Mouse (Mus musculus): ENCODE measurements around the gene Klhl30. TPM values are rescaled to one million over a fixed set of nuclear protein-coding genes. Genes with fewer than 3 reads are reported as not detected.

The Klhl30 gene
- total RNA-seq (2023) = not detected

GRCm38 (mm10) chr1:91350841-91351240 is at the start of gene Klhl30:
Gene Klhl30 (plus strand): TSS chr1:91351016.

GRCm38 (mm10) chr1:91321760-91322438 is 28.9 kb upstream of the Klhl30 start, which contains the start of gene Espnl:
Gene Espnl (plus strand): TSS chr1:91322075.

GRCm38 (mm10) chr1:91366215-91367108 is 15.6 kb downstream of the Klhl30 start, which contains the start of gene Erfe:
Gene Erfe (plus strand): TSS chr1:91366430.

GRCm38 (mm10) chr1:91398260-91399062 is 47.6 kb downstream of the Klhl30 start, which contains the start of gene Ilkap:
Gene Ilkap (minus strand): TSS chr1:91398815.

Other genes with a start within 250 kb of the Klhl30 start
- gene Rbm44, start 205.9 kb upstream of the Klhl30 start, total RNA-seq (2023) = under 1 TPM; 0.18 to 0.58 TPM
- gene Ramp1, start 171.2 kb upstream of the Klhl30 start, total RNA-seq (2023) = 10 to 100 TPM; 40.2 to 40.8 TPM
- gene Ube2f, start 100.7 kb upstream of the Klhl30 start, total RNA-seq (2023) = 100 to 1,000 TPM; 155 to 183 TPM
- 10 to 100 TPM; 20.5 to 22.1 TPM for gene Scly, start 52.7 kb upstream of the Klhl30 start, total RNA-seq (2023)
- not detected for gene Espnl, start 28.9 kb upstream of the Klhl30 start, total RNA-seq (2023)
- not detected for gene Erfe, start 15.4 kb downstream of the Klhl30 start, total RNA-seq (2023)
- 10 to 100 TPM; 77.4 to 81.4 TPM for gene Ilkap, start 47.8 kb downstream of the Klhl30 start, total RNA-seq (2023)
- gene Hes6, start 63.0 kb downstream of the Klhl30 start, total RNA-seq (2023) = 10 to 100 TPM; 18.7 to 23.4 TPM
- 10 to 100 TPM; 11.0 to 16.2 TPM for gene Per2, start 108.3 kb downstream of the Klhl30 start, total RNA-seq (2023)
- 1 to 10 TPM; 4.5 to 4.7 TPM for gene Traf3ip1, start 143.6 kb downstream of the Klhl30 start, total RNA-seq (2023)
- gene Asb1, start 189.5 kb downstream of the Klhl30 start, total RNA-seq (2023) = 10 to 100 TPM in 1 of 2 experiments, 1 to 10 TPM in 1; 7.7 to 12.5 TPM

Measured in monocyte, adult 59 days (primary cell).